Mouse (Mus musculus) lung, adult 18-20 months (tissue): ENCODE data around the gene C1qtnf2.

Source experiments
- DNase-seq, 2 experiments: peaks; one replicate each; pipeline ENCODE4 v3.0.0; 2022; ENCODE audit warnings: mixed read lengths in 2 of 2

The C1qtnf2 gene

DNA sequence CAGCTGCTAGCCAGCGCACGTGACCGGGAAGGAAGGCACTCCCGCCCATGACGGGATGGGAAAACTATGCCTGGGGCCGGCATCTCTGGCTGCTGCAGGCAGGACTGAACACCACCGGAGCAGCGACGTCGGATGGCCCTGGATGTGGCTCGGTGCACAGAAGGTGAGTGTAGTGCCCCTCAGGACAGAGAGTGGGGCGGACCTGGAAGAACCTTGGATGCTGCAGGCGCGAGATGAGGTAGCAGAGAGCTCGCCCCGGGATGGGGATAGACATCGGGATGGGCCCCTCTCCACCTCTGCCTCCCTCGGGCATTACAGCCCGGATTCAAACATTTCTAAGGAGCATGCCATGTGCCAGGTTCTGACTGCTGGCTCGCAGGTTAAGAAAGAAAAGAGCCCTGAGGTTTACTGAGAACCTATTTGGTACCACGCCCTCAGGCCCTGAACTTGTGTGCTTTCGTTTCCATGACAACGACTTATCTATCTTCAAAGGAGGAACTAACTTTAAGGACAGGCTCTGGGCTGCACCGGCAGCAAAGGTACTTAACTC lies at the start of gene C1qtnf2:
TSS of gene C1qtnf2 (plus strand) at position 52 of the 550 bp plus-strand sequence.
- peak; percentile 42 to 46 for DNase-seq

DNA sequence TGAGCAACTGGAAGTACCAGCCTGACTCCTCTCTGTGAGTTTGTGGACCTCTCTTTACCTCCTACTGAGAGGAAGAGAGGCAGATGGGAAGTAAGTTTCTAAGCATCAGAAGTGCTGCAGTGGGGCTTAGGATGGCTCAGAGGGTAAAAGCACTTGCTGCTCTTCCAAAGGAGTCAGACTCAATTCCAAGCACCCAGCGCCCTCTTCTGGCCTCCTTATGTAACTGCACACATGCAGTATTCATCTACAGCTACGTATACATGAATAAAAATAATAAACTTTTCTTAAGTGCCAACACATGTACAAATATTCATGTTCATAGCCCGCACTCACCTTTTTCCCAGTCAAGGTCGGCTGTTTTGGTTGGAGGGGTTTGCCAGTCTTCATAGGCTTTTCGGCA lies 49.7 kb upstream of the C1qtnf2 start:
- no peak for DNase-seq

DNA sequence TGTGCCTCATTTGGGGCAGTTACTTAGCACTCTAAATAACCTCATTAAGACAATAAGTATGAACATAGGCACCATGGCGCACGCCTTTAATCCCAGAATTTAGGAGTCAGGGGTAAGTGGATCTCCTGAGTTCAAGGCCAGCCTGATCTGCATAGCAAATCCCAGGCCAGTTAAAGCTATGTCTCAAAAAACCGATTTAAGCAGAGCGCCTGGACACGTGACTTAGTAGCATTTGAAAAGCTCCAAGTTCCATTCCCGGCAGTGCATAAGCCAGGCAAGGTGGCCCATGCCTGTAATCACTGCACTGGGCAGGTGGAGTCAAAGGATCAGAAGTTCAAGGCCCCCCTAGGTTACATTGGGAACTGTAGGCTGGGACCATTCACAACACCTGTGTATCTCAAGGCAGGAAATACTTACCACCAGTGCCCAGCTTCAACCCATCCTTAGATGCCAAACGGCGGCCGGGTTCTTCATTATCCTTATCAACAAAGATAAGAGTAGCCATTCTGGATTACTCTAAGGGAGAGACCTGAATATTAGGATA lies 48.8 kb upstream of the C1qtnf2 start:
- no peak for DNase-seq

DNA sequence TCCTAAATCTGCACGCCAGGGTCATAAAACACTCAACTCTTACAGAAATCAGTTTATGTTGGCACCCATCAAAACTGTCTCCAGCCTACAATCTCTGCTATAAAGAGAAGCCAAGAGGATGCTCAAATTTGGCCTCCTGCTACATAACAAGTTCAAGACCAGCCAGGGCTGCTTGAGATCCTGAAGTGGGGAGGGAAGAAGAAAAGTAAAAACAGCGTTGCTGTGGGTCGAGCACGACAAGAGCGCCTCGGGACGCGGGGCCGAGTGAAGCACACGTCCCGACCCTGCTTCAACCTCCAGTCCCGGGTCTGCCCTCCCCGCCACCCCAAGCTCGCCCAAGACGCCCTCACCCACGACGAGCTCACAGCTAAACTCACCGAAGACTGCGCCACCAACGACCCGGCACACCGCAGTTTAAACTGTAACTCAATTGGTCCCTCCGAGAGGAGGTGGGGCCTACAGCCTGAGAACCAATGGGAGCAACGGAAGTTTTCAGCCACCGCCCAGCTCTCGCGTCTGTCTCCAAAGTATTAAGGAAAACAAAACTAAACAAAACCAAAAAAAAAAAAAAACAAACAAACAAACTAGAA lies 48.2 kb upstream of the C1qtnf2 start, which contains the start of gene Pttg1:
TSS of gene Pttg1 (minus strand) at position 428 of the 590 bp plus-strand sequence.
- peak; percentile 90 to 91 for DNase-seq

DNA sequence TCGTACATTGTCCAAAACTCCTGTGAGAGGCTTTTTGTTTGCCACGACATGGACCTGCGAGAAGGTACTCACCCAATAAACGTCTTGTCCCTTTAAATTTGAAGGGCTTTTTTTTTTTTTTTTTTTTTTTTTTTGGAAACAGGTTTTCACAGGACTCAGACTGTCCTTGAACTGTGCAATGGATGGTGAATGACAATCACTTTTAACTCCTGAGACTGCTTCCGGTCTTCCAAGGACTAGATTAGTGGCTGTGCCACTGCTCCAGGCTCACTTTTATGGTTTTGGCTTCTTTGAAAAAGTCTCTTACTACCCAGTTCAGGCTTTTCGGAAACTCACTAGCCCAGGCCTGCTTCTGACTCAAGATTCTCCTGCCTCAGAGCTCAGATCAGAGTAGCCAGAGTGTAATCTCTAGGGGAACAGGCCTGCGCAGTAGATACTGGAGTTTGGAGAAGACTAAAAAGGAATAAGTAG lies 47.6 kb upstream of the C1qtnf2 start:
- peak in 1 of 2 experiments; percentile 7 for DNase-seq

DNA sequence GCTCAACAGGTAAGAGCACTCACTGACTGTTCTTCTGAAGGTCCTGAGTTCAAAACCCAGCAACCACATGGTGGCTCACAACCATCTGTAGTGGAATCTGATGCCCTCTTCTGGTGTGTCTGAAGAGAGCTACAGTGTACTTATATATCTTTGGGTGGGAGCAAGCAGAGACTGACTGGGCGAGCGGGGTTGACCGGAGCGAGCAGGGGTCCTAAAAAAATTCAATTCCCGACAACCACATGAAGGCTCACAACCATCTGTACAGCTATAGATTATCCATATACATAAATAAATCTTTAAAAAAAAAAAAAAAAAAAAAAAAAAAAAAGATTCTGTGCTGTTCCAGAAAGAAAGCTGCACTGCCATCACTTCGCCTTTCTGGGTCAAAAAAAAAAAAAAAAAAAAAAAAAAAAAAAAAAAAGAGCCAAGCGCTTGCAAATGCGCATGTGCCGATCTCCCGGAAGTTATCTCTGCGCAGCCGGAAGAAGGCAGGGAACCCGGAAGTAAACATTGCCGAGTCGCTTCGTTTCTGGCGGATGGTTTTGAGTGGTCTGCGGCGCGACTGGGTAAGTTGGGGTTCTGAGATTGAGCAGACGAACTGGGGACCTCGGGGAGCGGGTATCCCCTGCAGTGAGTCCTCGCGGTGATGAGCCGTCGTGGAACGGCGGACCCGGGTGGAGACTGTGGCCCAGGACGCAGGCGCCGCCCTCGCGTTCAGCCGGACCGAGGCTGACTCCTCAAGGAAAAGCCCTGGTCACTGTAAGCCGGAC lies 40.6 kb upstream of the C1qtnf2 start, which contains the start of gene Slu7:
TSS of gene Slu7 (plus strand) at position 491 of the 770 bp plus-strand sequence.
- DNase-seq, result peak; percentile 73 to 76

DNA sequence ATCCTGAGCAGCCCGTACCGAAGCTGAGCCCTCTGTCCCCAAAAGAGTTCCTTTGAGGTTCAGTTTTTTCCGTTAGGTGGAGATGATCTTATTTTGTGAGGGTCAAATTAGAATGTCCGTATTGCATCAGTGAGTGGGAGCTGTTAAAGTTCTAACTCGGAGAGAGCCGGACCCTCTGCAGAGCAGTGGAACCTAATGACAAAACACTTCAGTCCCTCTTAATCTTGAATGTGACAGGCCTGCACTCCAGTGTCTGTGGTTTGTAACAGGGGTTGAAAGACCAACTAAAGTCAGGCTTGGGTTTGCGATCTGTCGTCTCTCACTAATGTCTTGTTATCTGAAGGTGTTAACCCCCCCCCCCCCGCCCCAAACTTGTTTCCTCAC lies 40.1 kb upstream of the C1qtnf2 start:
- DNase-seq, result no peak

DNA sequence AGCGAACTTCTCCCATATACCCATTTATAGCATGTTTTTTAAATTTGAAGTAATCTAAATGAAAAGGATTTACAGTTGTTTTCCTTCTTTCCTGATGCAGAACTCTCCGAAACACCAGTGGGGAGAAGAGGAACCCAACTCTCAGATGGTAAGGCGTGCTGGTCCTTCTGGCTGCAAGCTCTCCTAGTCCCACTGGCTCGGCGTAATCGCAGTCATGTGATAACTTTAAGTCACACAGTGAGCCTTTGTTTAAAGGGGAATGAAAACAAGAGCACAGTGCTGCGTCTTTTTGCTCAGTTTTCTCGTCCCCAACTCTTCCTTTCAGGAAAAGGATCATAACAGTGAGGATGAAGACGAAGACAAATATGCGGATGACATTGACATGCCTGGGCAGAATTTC lies 33.0 kb upstream of the C1qtnf2 start:
- DNase-seq, result no peak

DNA sequence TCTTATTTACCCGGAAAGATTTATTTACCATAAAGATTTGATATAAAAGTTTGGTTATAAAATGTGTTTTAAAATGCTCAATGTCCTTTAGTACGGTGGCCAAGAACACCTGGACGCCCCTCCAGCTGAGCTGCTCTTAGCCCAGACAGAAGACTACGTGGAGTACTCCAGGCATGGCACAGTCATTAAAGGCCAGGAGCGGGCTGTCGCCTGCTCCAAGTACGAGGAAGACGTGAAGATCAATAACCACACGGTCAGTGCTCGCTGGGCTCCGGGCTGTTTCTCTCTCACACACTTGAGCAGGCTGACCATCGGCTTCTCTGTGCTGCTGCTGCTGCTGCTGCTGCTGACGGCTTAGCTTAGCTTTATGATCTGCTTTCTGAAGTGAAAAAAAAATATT lies 30.9 kb upstream of the C1qtnf2 start:
- no peak for DNase-seq

DNA sequence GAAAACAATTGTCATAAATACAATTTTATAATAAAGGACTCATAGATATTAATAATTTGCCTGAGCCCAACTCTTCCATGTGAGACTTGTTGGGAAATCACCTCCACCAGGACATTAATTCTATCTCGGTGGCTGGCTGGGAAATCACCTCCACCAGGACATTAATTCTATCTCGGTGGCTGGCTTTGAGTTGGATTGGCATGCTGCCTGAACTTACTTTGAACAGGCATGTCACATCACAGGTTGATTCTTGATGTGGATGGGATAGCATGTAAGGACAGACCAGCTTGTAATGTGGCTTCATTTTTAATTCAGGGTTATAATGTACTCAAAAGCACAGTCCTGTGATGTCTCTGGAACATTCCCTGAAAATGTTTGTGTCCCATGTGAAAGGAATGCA lies 24.2 kb upstream of the C1qtnf2 start:
- no peak for DNase-seq

DNA sequence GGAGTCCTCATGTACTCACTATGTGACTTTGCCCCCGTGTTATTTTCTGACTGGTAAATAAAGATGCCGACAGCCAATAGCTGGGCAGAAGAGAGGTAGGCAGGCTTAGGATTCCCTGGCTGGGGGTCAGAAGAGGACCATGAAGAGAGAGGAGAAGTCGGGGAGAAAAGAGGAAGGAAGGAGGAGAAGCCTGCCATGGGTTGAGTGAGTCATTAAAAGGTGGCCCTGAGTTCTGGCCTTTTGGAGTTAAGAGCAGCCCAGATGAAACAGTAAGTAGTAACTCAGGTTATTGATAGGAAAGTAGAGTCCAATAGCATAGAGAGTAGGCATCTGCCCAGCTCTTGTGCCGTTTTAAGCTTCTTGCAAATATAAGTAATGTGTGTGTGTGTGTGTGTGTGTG lies 22.8 kb upstream of the C1qtnf2 start:
- no peak for DNase-seq

DNA sequence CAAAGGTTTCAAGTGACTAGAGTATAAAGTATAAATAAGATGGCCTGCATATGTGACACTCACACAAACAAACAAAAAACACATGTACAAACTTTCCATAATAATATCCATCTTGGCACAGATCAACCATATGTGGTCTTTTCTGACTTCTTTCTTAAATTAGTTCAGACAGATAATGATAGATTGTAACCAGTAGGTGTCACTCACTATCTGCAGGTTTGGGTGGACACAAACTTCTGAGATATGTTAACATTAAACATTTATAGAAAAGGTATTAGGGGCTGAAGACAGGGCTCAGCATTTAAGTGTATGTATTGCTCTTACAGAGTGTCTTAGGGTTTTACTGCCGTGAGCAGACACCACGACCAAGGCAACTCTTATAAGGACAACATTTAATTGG lies 21.8 kb upstream of the C1qtnf2 start:
- DNase-seq, result no peak

DNA sequence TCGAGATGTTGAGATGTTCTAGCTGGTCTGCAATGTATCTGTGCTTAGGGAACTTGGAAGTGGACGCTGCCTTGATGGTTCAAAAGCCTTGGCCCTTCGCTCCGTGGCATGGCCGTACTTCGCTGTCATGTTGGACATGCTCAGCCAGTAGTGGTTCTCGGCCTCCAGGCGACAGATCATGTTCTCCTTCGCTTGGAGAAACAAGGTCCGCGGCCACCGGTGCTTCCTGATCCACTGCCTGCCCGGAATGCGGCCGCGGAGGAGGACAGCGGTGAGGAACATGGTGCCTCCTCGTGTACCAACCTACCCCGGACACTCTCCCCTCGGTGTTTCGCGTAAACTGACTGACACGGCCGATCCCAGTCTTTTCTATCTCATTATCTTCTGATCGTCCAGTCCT lies 10.9 kb upstream of the C1qtnf2 start:
- no peak for DNase-seq

DNA sequence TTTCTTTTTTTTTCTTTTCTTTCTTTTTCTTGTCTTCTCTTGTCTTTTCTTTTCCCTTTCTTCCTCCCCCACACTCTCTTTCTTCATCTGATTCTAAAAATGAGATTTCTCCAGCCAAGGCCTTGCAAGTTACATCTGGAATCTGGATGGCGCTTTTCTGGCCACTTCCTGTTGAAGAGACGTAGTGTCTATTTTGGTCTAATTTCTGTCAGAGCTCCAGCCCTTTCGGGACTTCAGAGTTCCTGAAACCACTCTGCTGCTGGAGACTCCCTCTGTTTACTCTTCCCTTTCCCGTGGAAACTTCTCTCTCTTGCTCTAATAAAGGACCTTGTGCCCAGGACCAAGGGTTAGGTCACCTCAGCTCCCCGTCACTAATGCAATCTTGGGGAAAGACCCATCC lies 4.0 kb upstream of the C1qtnf2 start:
- peak; percentile 13 to 40 for DNase-seq

DNA sequence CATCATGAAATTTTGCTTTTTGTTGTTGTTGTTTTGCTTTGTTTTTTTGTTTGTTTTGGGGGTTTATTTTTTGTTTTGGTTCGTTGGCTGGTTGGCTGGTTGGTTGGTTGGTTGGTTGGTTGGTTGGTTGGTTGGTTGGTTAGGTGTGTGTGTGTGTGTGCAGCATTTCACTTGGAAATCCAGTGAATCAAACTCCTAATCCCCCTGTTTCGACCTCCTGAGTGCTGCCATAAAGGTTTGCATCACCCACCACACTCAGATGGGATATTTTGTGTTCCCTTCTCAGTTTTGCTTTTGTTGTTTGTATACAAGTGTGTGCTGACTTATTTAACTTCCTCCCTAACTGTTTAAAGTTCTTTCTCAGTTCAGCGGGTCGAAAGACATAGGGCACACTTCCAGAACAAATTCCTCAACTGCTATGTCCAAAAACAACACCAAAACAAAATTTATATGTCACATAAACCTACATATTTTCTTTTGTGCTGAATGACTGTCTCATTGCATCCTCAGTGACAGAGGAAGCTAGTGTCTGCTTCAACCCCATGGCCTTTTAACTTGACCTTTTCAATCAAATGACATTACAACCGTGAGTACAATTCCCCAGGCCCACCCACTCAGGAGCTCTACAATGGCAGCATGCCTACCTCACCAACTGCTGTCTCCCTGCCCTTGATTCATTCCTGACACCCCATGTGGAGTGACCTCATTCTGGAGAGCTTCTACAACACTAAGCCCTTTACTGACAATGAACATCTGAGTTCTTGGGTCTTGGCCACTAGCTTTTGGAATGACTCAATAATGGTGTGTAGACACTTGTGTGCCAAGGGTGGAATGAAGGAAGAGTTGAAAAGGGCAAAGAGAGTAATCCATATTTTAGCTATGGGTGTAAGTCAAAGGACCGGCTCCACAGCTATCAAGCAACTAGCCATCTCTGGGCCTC lies 2.9 kb upstream of the C1qtnf2 start:
- peak in 1 of 2 experiments; percentile 30 for DNase-seq

DNA sequence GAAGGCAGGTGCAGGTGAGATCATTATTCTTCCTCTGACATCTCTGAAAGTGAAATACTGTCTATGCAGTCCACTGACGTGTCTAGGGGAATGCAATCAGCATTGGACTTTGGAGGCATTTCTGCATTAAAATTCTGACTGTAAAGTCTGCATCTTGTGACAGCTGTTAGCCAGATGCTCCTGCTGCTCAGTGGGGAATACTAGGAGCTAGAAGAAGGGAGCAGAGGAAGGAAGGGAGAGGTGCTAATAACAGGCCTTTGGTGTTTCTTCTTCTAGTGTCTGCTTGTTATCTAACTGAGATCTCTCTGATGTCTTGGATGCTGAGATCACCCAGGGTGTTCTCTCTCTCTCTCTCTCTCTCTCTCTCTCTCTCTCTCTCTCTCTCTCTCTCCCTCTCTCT lies 961 bp upstream of the C1qtnf2 start:
- no peak for DNase-seq

DNA sequence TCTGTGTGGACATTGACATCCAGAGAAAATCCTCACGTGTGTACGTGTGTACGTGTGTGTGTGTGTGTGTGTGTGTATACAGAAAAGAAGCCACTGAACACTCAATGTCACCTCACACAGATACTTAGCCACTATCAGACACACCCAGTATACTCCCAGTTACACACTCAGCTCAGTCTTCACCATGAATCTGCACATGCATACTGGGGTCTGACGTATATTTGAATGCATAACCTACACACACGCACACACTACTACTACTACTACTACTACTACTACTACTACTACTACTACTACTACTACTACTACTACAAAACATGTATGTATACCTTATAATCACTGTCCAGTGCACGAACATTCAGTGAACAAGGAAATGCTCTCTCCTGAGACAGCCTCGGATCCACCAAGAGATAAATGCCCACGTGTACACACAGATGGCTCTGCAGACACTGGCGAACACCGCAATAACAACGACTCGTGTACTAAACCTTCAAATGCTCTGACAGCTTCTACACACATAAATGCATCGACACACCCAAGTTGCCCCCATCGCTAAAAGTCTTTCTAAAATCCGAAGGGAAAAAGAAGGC lies 346 bp upstream of the C1qtnf2 start:
- DNase-seq, result no peak

DNA sequence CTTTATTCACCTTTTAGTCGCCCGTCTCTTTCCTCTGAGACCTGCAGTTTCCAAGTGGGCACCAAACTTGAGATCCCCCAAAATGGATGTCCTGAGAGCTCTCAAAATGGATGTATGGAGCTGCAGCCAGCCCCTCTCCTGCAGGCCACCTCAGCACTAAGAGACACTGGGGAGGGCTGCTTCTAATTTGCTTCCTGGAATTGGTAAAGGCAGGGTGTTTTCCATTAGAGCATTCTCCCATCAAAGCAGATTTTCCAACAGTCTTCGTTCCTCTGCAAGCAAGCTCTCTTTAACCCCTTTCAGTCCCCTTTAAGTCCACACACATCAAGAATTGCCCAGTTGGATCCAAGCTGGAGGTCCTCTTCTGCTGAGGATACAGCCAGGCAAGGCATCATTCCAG lies 5.3 kb downstream of the C1qtnf2 start:
- no peak for DNase-seq

DNA sequence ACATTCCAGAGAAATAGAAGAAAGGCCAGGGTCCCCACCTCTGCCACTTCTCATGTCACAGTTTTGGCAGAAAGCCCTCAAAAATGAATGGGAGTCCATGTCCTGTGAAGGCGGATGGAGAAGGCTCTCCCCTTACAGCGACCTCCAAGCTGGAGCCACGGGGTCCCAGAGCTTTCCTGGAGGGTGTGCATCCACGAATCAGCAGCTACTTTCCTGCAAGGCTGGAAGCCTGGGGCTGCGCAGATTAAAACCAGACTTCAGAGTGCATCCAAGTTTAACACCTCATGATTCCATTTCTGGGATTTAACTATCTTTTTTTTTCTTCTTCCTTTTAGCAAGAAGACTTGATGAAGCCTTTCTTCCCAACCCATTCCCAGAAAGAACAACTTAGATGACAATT lies 6.5 kb downstream of the C1qtnf2 start:
- no peak for DNase-seq

DNA sequence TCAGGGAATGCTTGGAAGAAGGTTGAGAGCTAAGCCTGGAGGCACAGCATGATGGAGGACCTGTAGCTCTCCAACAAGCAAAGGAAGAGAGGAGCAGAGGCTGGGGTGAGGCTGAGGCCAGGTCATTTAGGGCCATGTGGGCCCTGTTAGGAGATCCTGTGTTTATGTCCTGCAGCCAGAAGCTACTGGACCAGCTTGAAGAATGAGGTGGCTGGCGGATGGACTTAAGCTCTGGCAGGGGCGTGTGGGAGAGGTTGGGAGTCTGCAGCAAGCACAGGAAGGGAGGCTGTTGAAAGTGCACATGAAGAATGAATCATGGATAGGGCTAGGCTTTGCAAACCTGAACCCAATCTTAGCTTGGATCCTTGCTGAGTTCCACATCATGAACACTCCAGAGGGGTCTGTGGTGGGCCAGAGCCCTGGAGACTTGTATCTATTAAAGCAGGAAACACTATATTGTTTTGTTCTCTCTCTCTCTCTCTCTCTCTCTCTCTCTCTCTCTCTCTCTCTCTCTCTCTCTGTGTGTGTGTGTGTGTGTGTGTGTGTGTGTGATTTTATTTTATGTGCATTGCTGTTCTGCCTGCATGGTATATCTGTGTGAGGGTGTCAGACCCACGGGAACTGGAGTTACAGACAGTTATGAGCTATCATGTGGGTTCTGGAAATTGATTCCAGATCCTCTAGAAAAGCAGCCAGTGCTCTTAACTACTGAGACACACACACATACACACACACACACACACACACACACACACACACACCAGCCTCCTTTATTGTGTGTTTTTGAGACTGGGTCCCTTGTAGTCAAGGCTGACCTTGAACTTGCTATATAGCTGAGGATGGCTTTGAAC lies 7.8 kb downstream of the C1qtnf2 start:
- DNase-seq, result peak; percentile 56

DNA sequence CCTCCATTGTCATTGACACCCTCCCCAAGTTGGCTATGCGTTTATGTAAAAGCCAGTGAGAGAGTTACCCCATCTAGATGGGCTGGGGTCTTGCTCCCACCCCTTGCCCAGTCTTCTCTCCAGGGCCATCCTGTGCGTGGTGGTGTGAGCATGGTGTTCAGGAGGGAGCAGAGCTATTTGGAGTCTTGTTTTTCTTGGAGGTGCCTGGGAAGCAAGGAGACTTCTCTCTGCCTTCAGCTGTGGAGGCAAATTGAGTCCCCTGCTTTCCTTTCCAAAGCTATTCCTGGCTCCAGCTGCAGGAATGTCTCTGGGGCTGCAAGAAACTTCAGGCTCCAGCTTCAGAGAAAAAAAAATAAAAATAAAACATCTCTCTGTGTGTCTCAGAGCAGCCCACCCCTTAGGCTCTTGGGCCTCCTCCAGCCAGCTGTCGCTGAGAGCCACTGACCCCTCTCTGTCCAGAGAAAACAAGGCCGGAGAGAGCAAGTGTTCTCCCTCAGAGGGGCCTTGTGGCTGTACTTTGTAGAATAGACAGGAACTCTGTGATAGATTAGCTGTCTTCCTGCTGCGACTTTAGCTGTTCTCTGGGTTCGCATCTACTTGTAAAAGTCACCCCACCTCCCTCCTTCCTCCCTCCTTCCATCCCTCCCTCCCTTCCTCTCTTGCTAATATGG lies 9.2 kb downstream of the C1qtnf2 start:
- DNase-seq, result no peak
